Mouse (Mus musculus): ENCODE measurements around the gene Aamdc. TPM values are rescaled to one million over a fixed set of nuclear protein-coding genes. Genes with fewer than 3 reads are reported as not detected.

Aamdc gene
- total and polyA plus RNA-seq, 2 experiments: 23.9 to 45.0 TPM

- peak overlapping the region; percentile 89 for H3K4me3 ChIP-seq (ENCODE audit: insufficient read depth, low read depth, low read length)
- 0 out of 2 replicates have a peak, but pooled peaks cover 3% of the 10 kb centered on the region for H3K36me3 ChIP-seq (ENCODE audit: control insufficient read depth, insufficient read depth, low read length)
- no peak for DNase-seq (ENCODE audit: extremely low read depth, low read depth, low spot score)
- peaks cover 10% of the 10 kb centered on the region; the same call in 1 of the 2 replicates for H3K79me2 ChIP-seq (ENCODE audit: control insufficient read depth, insufficient read depth, low read length)
- peak overlapping the region; percentile 96 for H3K9ac ChIP-seq (ENCODE audit: low read depth, low read length)
- peaks cover 7% of the 10 kb centered on the region; the same call in 1 of the 2 replicates for H3K4me1 ChIP-seq (ENCODE audit: control insufficient read depth, insufficient read depth, low read length)
- peak overlapping the region; percentile 79 for H3K27ac ChIP-seq (replicated peaks; ENCODE audit: insufficient read depth, low read depth, low read length)
- under 1% methylated on average over 65 of the region's 65 CpGs for WGBS
- TF ChIP-seq POLR2A (IDR thresholded peaks at IDR 0.05; ENCODE audit: extremely low read depth, insufficient read depth, low read length) (no peak), CTCF (IDR thresholded peaks at IDR 0.05; ENCODE audit: low read depth, low read length) (no peak)
- H3K27me3 ChIP-seq (ENCODE audit: control insufficient read depth, insufficient read depth, low read length): no peaks in the 10 kb centered on the region
These were observed 912 bp upstream of the Aamdc start for GRCm38 (mm10) chr7:97579976-97580842.

DNA sequence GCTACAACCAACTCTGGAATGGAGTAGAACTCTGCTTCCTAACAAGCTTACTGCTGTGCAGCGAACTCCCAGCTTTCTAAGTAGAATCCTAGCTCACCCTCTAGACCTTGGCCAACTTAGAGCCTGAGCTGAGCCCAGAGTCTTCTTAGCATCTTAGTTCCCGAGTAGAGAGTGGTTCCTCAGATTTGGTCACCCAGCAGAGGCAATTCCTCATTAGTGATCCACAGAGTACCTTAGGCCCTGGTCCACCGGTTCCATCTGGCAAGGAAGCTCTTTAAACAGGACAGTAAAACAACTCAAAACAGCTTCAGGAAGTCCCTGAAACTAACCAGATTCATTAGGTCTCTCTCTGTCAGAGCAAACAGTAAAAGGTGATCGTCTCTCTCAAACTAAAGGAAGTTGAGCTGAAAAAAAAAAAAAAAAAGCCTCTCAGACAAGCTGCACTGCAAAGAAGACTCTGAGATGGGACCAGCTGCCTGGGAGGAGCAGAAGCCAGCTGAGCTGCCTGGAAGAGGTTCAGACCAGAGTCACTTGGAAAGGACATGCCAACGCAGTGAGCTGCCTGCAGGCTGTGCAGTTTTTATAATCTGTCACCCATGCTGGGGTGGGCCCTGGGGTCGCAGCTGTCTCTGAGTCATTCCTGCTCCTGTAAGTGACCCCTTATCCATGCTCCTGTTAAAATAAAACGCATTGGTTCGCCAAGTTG lies 783 bp downstream of the Aamdc start:
- Histone ChIP-seq H3K36me3 (ENCODE audit: control insufficient read depth, insufficient read depth, low read length) (peaks cover 11% of the 10 kb centered on the region), H3K27me3 (ENCODE audit: control insufficient read depth, insufficient read depth, low read length) (no peaks in the 10 kb centered on the region), H3K4me3 (ENCODE audit: insufficient read depth, low read depth, low read length) (peak overlapping the region; percentile 57), H3K27ac (replicated peaks; ENCODE audit: insufficient read depth, low read depth, low read length) (peak overlapping the region; percentile 87), H3K79me2 (ENCODE audit: control insufficient read depth, insufficient read depth, low read length) (peaks cover 2% of the 10 kb centered on the region; the same call in 1 of the 2 replicates), H3K9ac (ENCODE audit: low read depth, low read length) (peak overlapping the region; percentile 79), H3K4me1 (ENCODE audit: control insufficient read depth, insufficient read depth, low read length) (peaks cover 7% of the 10 kb centered on the region; the same call in 1 of the 2 replicates)
- TF ChIP-seq POLR2A (IDR thresholded peaks at IDR 0.05; ENCODE audit: extremely low read depth, insufficient read depth, low read length): no peak
- TF ChIP-seq CTCF (IDR thresholded peaks at IDR 0.05; ENCODE audit: low read depth, low read length): 0 out of 2 replicates have a peak, but pooled peaks have one; percentile 5
- WGBS: 22% methylated on average over 8 of the region's 8 CpGs
- peak; percentile 63 for DNase-seq (ENCODE audit: extremely low read depth, low read depth, low spot score)

DNA sequence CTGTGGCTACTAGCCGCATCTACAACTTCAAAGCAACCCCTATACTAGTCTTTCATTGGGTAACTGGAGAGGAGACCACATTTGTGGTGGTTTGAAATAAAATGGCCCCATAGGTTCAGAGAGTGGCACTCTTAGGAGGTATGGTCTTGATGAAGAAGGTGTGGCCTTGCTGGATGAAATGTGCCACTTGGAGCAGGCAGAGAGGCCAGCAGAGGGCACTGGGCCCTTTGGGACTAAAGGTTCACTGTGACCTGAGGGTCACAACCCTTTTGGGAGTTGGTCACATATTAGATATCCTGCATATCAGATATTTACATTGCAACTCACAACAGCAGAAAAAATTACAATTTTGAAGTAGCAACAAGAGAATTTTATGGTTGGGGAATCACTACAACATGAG lies 8.9 kb downstream of the Aamdc start:
- WGBS: 27% methylated on average over 1 of the region's 1 CpGs
- DNase-seq (ENCODE audit: extremely low read depth, low read depth, low spot score): peak; percentile 66
- H3K4me1 ChIP-seq (ENCODE audit: control insufficient read depth, insufficient read depth, low read length): peaks cover 8% of the 10 kb centered on the region
- H3K36me3 ChIP-seq (ENCODE audit: control insufficient read depth, insufficient read depth, low read length): peaks cover 23% of the 10 kb centered on the region
- no peak overlapping the region for H3K9ac ChIP-seq (ENCODE audit: low read depth, low read length)
- H3K27ac ChIP-seq (replicated peaks; ENCODE audit: insufficient read depth, low read depth, low read length): no peak overlapping the region
- H3K27me3 ChIP-seq (ENCODE audit: control insufficient read depth, insufficient read depth, low read length): no peaks in the 10 kb centered on the region
- H3K79me2 ChIP-seq (ENCODE audit: control insufficient read depth, insufficient read depth, low read length): no peaks in the 10 kb centered on the region; the same call in 1 of the 2 replicates
- no peak overlapping the region for H3K4me3 ChIP-seq (ENCODE audit: insufficient read depth, low read depth, low read length)
- TF ChIP-seq CTCF (IDR thresholded peaks at IDR 0.05; ENCODE audit: low read depth, low read length): peak; percentile 83
- TF ChIP-seq POLR2A (IDR thresholded peaks at IDR 0.05; ENCODE audit: extremely low read depth, insufficient read depth, low read length): no peak

DNA sequence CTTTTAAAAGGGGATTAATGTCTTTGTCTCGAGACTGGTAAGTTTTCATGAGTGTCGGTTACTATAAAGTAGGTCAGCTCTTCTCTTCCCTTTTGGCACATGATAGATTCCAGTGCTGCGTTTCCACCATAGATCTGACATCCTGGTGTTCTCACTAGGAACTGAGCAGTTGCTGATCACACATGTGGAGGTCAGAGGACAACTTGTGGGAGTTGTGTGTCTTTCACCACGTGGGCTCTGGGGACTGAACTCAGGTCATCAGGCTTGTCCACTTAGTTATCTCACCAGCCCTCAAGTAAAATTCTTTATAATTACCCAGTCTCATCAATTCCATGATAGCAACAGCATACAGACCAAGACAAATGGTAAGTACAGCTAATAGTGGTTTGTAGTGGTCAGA lies 9.9 kb downstream of the Aamdc start:
- TF ChIP-seq POLR2A (IDR thresholded peaks at IDR 0.05; ENCODE audit: extremely low read depth, insufficient read depth, low read length) (no peak), CTCF (IDR thresholded peaks at IDR 0.05; ENCODE audit: low read depth, low read length) (0 out of 2 replicates have a peak, but pooled peaks have one; percentile 1)
- Histone ChIP-seq H3K27me3 (ENCODE audit: control insufficient read depth, insufficient read depth, low read length) (no peaks in the 10 kb centered on the region), H3K9ac (ENCODE audit: low read depth, low read length) (no peak overlapping the region), H3K4me3 (ENCODE audit: insufficient read depth, low read depth, low read length) (no peak overlapping the region), H3K4me1 (ENCODE audit: control insufficient read depth, insufficient read depth, low read length) (peaks cover 8% of the 10 kb centered on the region), H3K36me3 (ENCODE audit: control insufficient read depth, insufficient read depth, low read length) (peaks cover 22% of the 10 kb centered on the region; the same call in 1 of the 2 replicates), H3K79me2 (ENCODE audit: control insufficient read depth, insufficient read depth, low read length) (no peaks in the 10 kb centered on the region; the same call in 1 of the 2 replicates), H3K27ac (replicated peaks; ENCODE audit: insufficient read depth, low read depth, low read length) (no peak overlapping the region)
- 24% methylated on average over 4 of the region's 4 CpGs for WGBS
- peak; percentile 87 for DNase-seq (ENCODE audit: extremely low read depth, low read depth, low spot score)

DNA sequence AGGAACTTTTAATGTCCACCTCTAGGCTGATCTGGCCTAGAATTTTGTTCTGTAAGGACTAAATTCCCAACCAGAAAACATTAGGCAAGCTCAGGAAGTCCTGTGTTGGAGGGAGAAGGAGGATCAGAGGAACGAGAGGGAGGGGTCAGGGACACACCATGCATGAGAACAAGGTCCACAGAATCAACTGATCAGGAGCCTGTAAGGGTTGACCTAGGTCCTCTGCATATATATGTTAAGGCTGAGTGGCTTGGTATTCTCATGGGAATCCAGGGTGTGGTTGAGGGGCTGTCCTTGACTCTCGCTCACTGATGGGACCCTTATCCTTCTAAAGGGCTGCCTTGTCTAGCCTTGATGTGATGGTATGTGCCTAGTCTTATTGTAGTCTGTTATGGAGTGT lies 15.7 kb downstream of the Aamdc start:
- H3K4me1 ChIP-seq (ENCODE audit: control insufficient read depth, insufficient read depth, low read length): no peaks in the 10 kb centered on the region
- H3K36me3 ChIP-seq (ENCODE audit: control insufficient read depth, insufficient read depth, low read length): peaks cover 14% of the 10 kb centered on the region; the same call in 1 of the 2 replicates
- H3K27me3 ChIP-seq (ENCODE audit: control insufficient read depth, insufficient read depth, low read length): no peaks in the 10 kb centered on the region
- H3K4me3 ChIP-seq (ENCODE audit: insufficient read depth, low read depth, low read length): no peak overlapping the region
- H3K9ac ChIP-seq (ENCODE audit: low read depth, low read length): no peak overlapping the region
- 86% methylated on average over 2 of the region's 2 CpGs for WGBS
- DNase-seq (ENCODE audit: extremely low read depth, low read depth, low spot score): no peak
- TF ChIP-seq CTCF (IDR thresholded peaks at IDR 0.05; ENCODE audit: low read depth, low read length): no peak
- TF ChIP-seq POLR2A (IDR thresholded peaks at IDR 0.05; ENCODE audit: extremely low read depth, insufficient read depth, low read length): no peak
- no peaks in the 10 kb centered on the region; the same call in 1 of the 2 replicates for H3K79me2 ChIP-seq (ENCODE audit: control insufficient read depth, insufficient read depth, low read length)
- H3K27ac ChIP-seq (replicated peaks; ENCODE audit: insufficient read depth, low read depth, low read length): no peak overlapping the region

Measured in liver, adult 2 months (tissue).